Mouse (Mus musculus): ENCODE results near the gene Neurog1. TPM values are rescaled to one million over a fixed set of nuclear protein-coding genes. Genes with fewer than 3 reads are reported as not detected.

Neurog1 gene
- polyA plus RNA-seq (2015; fragmentation: Nextera tagmentation; extraction: Ambion mirVana) = not detected in 2 replicates

- Histone ChIP-seq H3K9me3 (replicated peaks; ENCODE audit: control insufficient read depth, low read length) (no peaks in the 10 kb centered on the region; the same call in 1 of the 2 replicates), H3K9ac (ENCODE audit: low read length) (no peak within 1 kb of the TSS), H3K4me1 (ENCODE audit: control insufficient read depth, insufficient read depth, low read length) (no peaks in the 10 kb centered on the region), H3K27ac (ENCODE audit: low read length) (no peak within 1 kb of the TSS), H3K4me3 (ENCODE audit: low read length) (peak within 1 kb of the TSS; percentile 38), H3K4me2 (ENCODE audit: low read depth, low read length) (peak within 1 kb of the TSS; percentile 59), H3K27me3 (ENCODE audit: control insufficient read depth, insufficient read depth, low read length) (peaks cover 99% of the 10 kb centered on the region), H3K36me3 (ENCODE audit: control insufficient read depth, insufficient read depth) (no peaks in the 10 kb centered on the region)
- no peak for ATAC-seq (replicated peaks; ENCODE audit: extremely low read depth, insufficient read depth, low FRiP score)
- WGBS = under 1% methylated on average over 63 of the region's 65 CpGs
These were observed at the start of gene Neurog1 for GRCm38 (mm10) chr13:56251924-56252619. TSS of gene Neurog1 (minus strand) at chr13:56252163.

GRCm38 (mm10) chr13:56299336-56299735, 47.4 kb upstream of the Neurog1 start:
- H3K4me2 ChIP-seq (ENCODE audit: low read depth, low read length) = no peak overlapping the region
- H3K27me3 ChIP-seq (ENCODE audit: control insufficient read depth, insufficient read depth, low read length) = peaks cover 46% of the 10 kb centered on the region
- H3K36me3 ChIP-seq (ENCODE audit: control insufficient read depth, insufficient read depth) = no peaks in the 10 kb centered on the region
- H3K4me1 ChIP-seq (ENCODE audit: control insufficient read depth, insufficient read depth, low read length) = peaks cover 2% of the 10 kb centered on the region; the same call in 1 of the 2 replicates
- peaks cover 6% of the 10 kb centered on the region for H3K9me3 ChIP-seq (replicated peaks; ENCODE audit: control insufficient read depth, low read length)
- no peak for ATAC-seq (replicated peaks; ENCODE audit: extremely low read depth, insufficient read depth, low FRiP score)
- H3K27ac ChIP-seq (ENCODE audit: low read length) = no peak overlapping the region
- WGBS = 90% methylated on average over 11 of the region's 11 CpGs
- H3K4me3 ChIP-seq (ENCODE audit: low read length) = no peak overlapping the region
- H3K9ac ChIP-seq (ENCODE audit: low read length) = no peak overlapping the region

- Histone ChIP-seq H3K4me2 (ENCODE audit: low read depth, low read length) (peak overlapping the region; percentile 67), H3K9ac (ENCODE audit: low read length) (no peak overlapping the region), H3K36me3 (ENCODE audit: control insufficient read depth, insufficient read depth) (no peaks in the 10 kb centered on the region), H3K4me1 (ENCODE audit: control insufficient read depth, insufficient read depth, low read length) (peaks cover 2% of the 10 kb centered on the region; the same call in 1 of the 2 replicates), H3K27ac (ENCODE audit: low read length) (no peak overlapping the region), H3K9me3 (replicated peaks; ENCODE audit: control insufficient read depth, low read length) (peaks cover 6% of the 10 kb centered on the region), H3K4me3 (ENCODE audit: low read length) (peak overlapping the region; percentile 48), H3K27me3 (ENCODE audit: control insufficient read depth, insufficient read depth, low read length) (peaks cover 65% of the 10 kb centered on the region)
- ATAC-seq (replicated peaks; ENCODE audit: extremely low read depth, insufficient read depth, low FRiP score) = no peak
- 9% methylated on average over 8 of the region's 8 CpGs for WGBS
These were observed 44.7 kb upstream of the Neurog1 start for GRCm38 (mm10) chr13:56296659-56297020.

GRCm38 (mm10) chr13:56295943-56296658, 44.1 kb upstream of the Neurog1 start, which contains the start of gene Cxcl14:
TSS of gene Cxcl14 (minus strand) at chr13:56296551.
- peak within 1 kb of the TSS; percentile 67 for H3K4me2 ChIP-seq (ENCODE audit: low read depth, low read length)
- ATAC-seq (replicated peaks; ENCODE audit: extremely low read depth, insufficient read depth, low FRiP score) = no peak
- no peak within 1 kb of the TSS for H3K27ac ChIP-seq (ENCODE audit: low read length)

GRCm38 (mm10) chr13:56295586-56295942, 43.6 kb upstream of the Neurog1 start:
- WGBS = 4% methylated on average over 13 of the region's 13 CpGs
- Histone ChIP-seq H3K27ac (ENCODE audit: low read length) (no peak overlapping the region), H3K4me2 (ENCODE audit: low read depth, low read length) (peak overlapping the region; percentile 67), H3K9ac (ENCODE audit: low read length) (no peak overlapping the region), H3K4me3 (ENCODE audit: low read length) (peak overlapping the region; percentile 48), H3K36me3 (ENCODE audit: control insufficient read depth, insufficient read depth) (no peaks in the 10 kb centered on the region), H3K4me1 (ENCODE audit: control insufficient read depth, insufficient read depth, low read length) (peaks cover 2% of the 10 kb centered on the region; the same call in 1 of the 2 replicates), H3K9me3 (replicated peaks; ENCODE audit: control insufficient read depth, low read length) (peaks cover 6% of the 10 kb centered on the region), H3K27me3 (ENCODE audit: control insufficient read depth, insufficient read depth, low read length) (peaks cover 73% of the 10 kb centered on the region)
- no peak for ATAC-seq (replicated peaks; ENCODE audit: extremely low read depth, insufficient read depth, low FRiP score)

More at GRCm38 (mm10) chr13:56295943-56296658, 44.1 kb upstream of the Neurog1 start, which contains the start of gene Cxcl14:
- Histone ChIP-seq H3K4me1 (ENCODE audit: control insufficient read depth, insufficient read depth, low read length) (peaks cover 2% of the 10 kb centered on the region; the same call in 1 of the 2 replicates), H3K36me3 (ENCODE audit: control insufficient read depth, insufficient read depth) (no peaks in the 10 kb centered on the region), H3K9ac (ENCODE audit: low read length) (peak within 1 kb of the TSS; percentile 40; the same call in 1 of the 2 replicates), H3K4me3 (ENCODE audit: low read length) (peak within 1 kb of the TSS; percentile 48), H3K27me3 (ENCODE audit: control insufficient read depth, insufficient read depth, low read length) (peaks cover 70% of the 10 kb centered on the region), H3K9me3 (replicated peaks; ENCODE audit: control insufficient read depth, low read length) (peaks cover 6% of the 10 kb centered on the region)
- 1% methylated on average over 74 of the region's 76 CpGs for WGBS

GRCm38 (mm10) chr13:56294908-56295307, 42.9 kb upstream of the Neurog1 start:
- whole genome bisulfite sequencing = 11% methylated on average over 10 of the region's 10 CpGs
- H3K27ac ChIP-seq (ENCODE audit: low read length) = no peak overlapping the region
- no peak for ATAC-seq (replicated peaks; ENCODE audit: extremely low read depth, insufficient read depth, low FRiP score)
- peaks cover 8% of the 10 kb centered on the region for H3K9me3 ChIP-seq (replicated peaks; ENCODE audit: control insufficient read depth, low read length)
- peaks cover 2% of the 10 kb centered on the region; the same call in 1 of the 2 replicates for H3K4me1 ChIP-seq (ENCODE audit: control insufficient read depth, insufficient read depth, low read length)
- H3K4me3 ChIP-seq (ENCODE audit: low read length) = no peak overlapping the region
- H3K36me3 ChIP-seq (ENCODE audit: control insufficient read depth, insufficient read depth) = no peaks in the 10 kb centered on the region
- H3K4me2 ChIP-seq (ENCODE audit: low read depth, low read length) = no peak overlapping the region
- H3K9ac ChIP-seq (ENCODE audit: low read length) = no peak overlapping the region
- H3K27me3 ChIP-seq (ENCODE audit: control insufficient read depth, insufficient read depth, low read length) = peaks cover 73% of the 10 kb centered on the region

GRCm38 (mm10) chr13:56289998-56290397, 38.0 kb upstream of the Neurog1 start:
- 76% methylated on average over 6 of the region's 6 CpGs for WGBS
- Histone ChIP-seq H3K4me1 (ENCODE audit: control insufficient read depth, insufficient read depth, low read length) (no peaks in the 10 kb centered on the region), H3K27me3 (ENCODE audit: control insufficient read depth, insufficient read depth, low read length) (peaks cover 42% of the 10 kb centered on the region), H3K36me3 (ENCODE audit: control insufficient read depth, insufficient read depth) (no peaks in the 10 kb centered on the region), H3K9ac (ENCODE audit: low read length) (no peak overlapping the region), H3K9me3 (replicated peaks; ENCODE audit: control insufficient read depth, low read length) (peaks cover 3% of the 10 kb centered on the region; the same call in 1 of the 2 replicates), H3K4me2 (ENCODE audit: low read depth, low read length) (no peak overlapping the region), H3K4me3 (ENCODE audit: low read length) (no peak overlapping the region), H3K27ac (ENCODE audit: low read length) (no peak overlapping the region)
- ATAC-seq (replicated peaks; ENCODE audit: extremely low read depth, insufficient read depth, low FRiP score) = no peak

GRCm38 (mm10) chr13:56289261-56289660, 37.3 kb upstream of the Neurog1 start:
- no peak for ATAC-seq (replicated peaks; ENCODE audit: extremely low read depth, insufficient read depth, low FRiP score)
- peaks cover 3% of the 10 kb centered on the region; the same call in 1 of the 2 replicates for H3K9me3 ChIP-seq (replicated peaks; ENCODE audit: control insufficient read depth, low read length)
- H3K9ac ChIP-seq (ENCODE audit: low read length) = no peak overlapping the region
- H3K4me1 ChIP-seq (ENCODE audit: control insufficient read depth, insufficient read depth, low read length) = no peaks in the 10 kb centered on the region
- H3K27me3 ChIP-seq (ENCODE audit: control insufficient read depth, insufficient read depth, low read length) = peaks cover 34% of the 10 kb centered on the region
- no peak overlapping the region for H3K4me2 ChIP-seq (ENCODE audit: low read depth, low read length)
- no peak overlapping the region for H3K27ac ChIP-seq (ENCODE audit: low read length)
- H3K4me3 ChIP-seq (ENCODE audit: low read length) = no peak overlapping the region
- WGBS = 67% methylated on average over 11 of the region's 11 CpGs
- no peaks in the 10 kb centered on the region for H3K36me3 ChIP-seq (ENCODE audit: control insufficient read depth, insufficient read depth)

GRCm38 (mm10) chr13:56288601-56289000, 36.6 kb upstream of the Neurog1 start:
- peaks cover 3% of the 10 kb centered on the region; the same call in 1 of the 2 replicates for H3K9me3 ChIP-seq (replicated peaks; ENCODE audit: control insufficient read depth, low read length)
- no peak overlapping the region for H3K4me2 ChIP-seq (ENCODE audit: low read depth, low read length)
- peaks cover 28% of the 10 kb centered on the region for H3K27me3 ChIP-seq (ENCODE audit: control insufficient read depth, insufficient read depth, low read length)
- no peak overlapping the region for H3K9ac ChIP-seq (ENCODE audit: low read length)
- H3K27ac ChIP-seq (ENCODE audit: low read length) = no peak overlapping the region
- no peaks in the 10 kb centered on the region for H3K36me3 ChIP-seq (ENCODE audit: control insufficient read depth, insufficient read depth)
- H3K4me1 ChIP-seq (ENCODE audit: control insufficient read depth, insufficient read depth, low read length) = no peaks in the 10 kb centered on the region
- no peak overlapping the region for H3K4me3 ChIP-seq (ENCODE audit: low read length)
- no peak for ATAC-seq (replicated peaks; ENCODE audit: extremely low read depth, insufficient read depth, low FRiP score)
- WGBS = 49% methylated on average over 4 of the region's 4 CpGs

Measured in heart, embryonic 16.5 days (tissue).